Mouse (Mus musculus) liver, embryonic 14.5 days (tissue): ENCODE data around the gene Hdac11. TPM values are rescaled to one million over a fixed set of nuclear protein-coding genes. Genes with fewer than 3 reads are reported as not detected.

Source experiments
- ATAC-seq: fragments of 200-750 bp; cut with Nextera tagmentation; 2 replicates; pipeline ENCODE4 v1.8.0; 2017; ENCODE audit warnings: moderate number of reproducible peaks, mild to moderate bottlenecking, moderate library complexity; ENCODE audit not compliant: insufficient read depth
- DNase-seq, 3 experiments: peaks; one replicate each; pipeline ENCODE4 v3.0.0-alpha.2; 2012 to 2013; ENCODE audit warnings: low read depth in 3 of 3, low spot score in 3 of 3
- H3K27ac ChIP-seq: fragments of 300-500 bp; sonication (generic); 2 replicates; pipeline ENCODE4 v1.5.1; 2014; ENCODE audit warnings: moderate library complexity, mild to moderate bottlenecking, control low read depth, inconsistent platforms
- H3K27me3 ChIP-seq: fragments of 300-500 bp; sonication (generic); 2 replicates; pipeline ENCODE4 v1.6.1; 2014; ENCODE audit warnings: mild to moderate bottlenecking, low read length, moderate library complexity; ENCODE audit not compliant: control insufficient read depth, insufficient read depth
- H3K36me3 ChIP-seq: fragments of 300-500 bp; sonication (generic); replicated peaks from 2 replicates; pipeline ENCODE4 v1.6.1; 2014; ENCODE audit warnings: low read depth; ENCODE audit not compliant: control insufficient read depth, insufficient read depth
- H3K4me1 ChIP-seq, 2 experiments: fragments of 200-500 bp in 1 of 2; fragments of 300-500 bp in 1 of 2; sonication (generic) in 1 of 2; replicated peaks; 2 replicates each; pipeline ENCODE4 v1.6.1; 2012 to 2014; ENCODE audit warnings: antibody characterized with exemption in 1 of 2, inconsistent platforms in 1 of 2, low read length in 1 of 2; ENCODE audit not compliant: control insufficient read depth in 2 of 2, insufficient read depth in 2 of 2
- H3K4me2 ChIP-seq: fragments of 300-500 bp; sonication (generic); 2 replicates; pipeline ENCODE4 v1.6.1; 2014; ENCODE audit warnings: low read depth, mild to moderate bottlenecking, control low read depth, moderate library complexity
- H3K4me3 ChIP-seq, 2 experiments: fragments of 200-500 bp in 1 of 2; fragments of 300-500 bp in 1 of 2; sonication (generic) in 1 of 2; 2 replicates each; pipeline ENCODE4 v1.5.1; 2012 to 2014; ENCODE audit warnings: low read depth in 2 of 2, low read length in 2 of 2, mild to moderate bottlenecking in 2 of 2, control low read depth in 1 of 2, inconsistent platforms in 1 of 2, moderate library complexity in 1 of 2; ENCODE audit not compliant: insufficient read depth in 1 of 2
- H3K9ac ChIP-seq: fragments of 300-500 bp; sonication (generic); replicated peaks from 2 replicates; pipeline ENCODE4 v1.6.1; 2014; ENCODE audit warnings: mild to moderate bottlenecking, control low read depth, moderate library complexity
- H3K9me3 ChIP-seq: fragments of 300-500 bp; sonication (generic); 2 replicates; pipeline ENCODE4 v1.6.1; 2016; ENCODE audit warnings: low read length, mixed read lengths; ENCODE audit not compliant: control insufficient read depth
- CTCF ChIP-seq: IDR thresholded peaks from 2 replicates; pipeline ENCODE4 v1.5.1; 2016; ENCODE audit warnings: antibody characterized with exemption, low read depth, control low read depth
- EP300 ChIP-seq: IDR thresholded peaks from 2 replicates; pipeline ENCODE4 v1.6.1; 2016; ENCODE audit warnings: antibody characterized with exemption, low read depth
- WGBS: fragments of 180-500 bp; shearing (Covaris S2); extraction: QIAGEN DNeasy Blood & Tissue Kit; methylation state at CpG from one replicate; pipeline ENCODE4 v1.1.7; 2014; ENCODE audit not compliant: insufficient replicate concordance; 5-methylcytosine and 5-hydroxymethylcytosine counted together
- polyA plus RNA-seq, 2 experiments: library from polyadenylated mRNA; depleted of rRNA in 1 of 2; stranded (reverse) in 1 of 2; unstranded in 1 of 2; fragments of >200 nt; fragmentation: Nextera tagmentation in 1 of 2; extraction: Ambion mirVana in 1 of 2; gene quantifications; 2 replicates each; pipeline versions ENCODE4 v1.2.1 to v1.2.3; 2012 to 2014

Hdac11 gene
- polyA plus RNA-seq, 2 experiments, result 4.8 to 12.1 TPM

DNA sequence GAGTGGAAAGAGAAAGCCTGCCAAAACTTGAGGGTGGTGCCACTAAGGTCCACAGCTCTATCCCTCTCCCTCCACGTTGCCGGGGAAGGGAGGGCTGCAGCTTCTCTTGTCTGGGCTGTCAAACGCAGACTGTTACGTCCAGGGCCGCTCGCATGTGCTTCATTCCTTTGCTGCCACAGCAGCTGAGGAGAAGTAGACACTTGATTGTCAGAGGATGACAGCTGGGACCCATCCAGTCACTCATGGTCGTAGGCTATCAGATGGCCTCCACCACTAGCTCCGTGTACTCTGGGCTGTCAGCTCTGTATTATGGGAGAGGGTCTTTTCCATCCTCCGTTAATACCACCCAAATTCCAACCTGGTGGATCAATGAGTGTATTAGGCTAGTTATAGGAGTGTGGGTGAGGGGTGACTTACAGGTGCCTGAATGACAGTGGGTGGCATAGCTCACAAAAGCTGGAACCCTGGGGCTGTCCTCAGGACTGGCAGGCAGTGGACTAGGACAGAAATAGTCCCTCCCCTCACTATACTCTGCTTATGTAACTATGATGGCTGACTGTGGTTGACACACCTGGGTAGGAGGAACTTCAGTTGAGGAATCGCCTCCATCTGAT, 19.0 kb upstream of the Hdac11 start:
- Histone ChIP-seq H3K27ac (no peak overlapping the region), H3K9ac (no peak overlapping the region), H3K9me3 (no peaks in the 10 kb centered on the region), H3K36me3 (no peaks in the 10 kb centered on the region), H3K4me3 (no peak overlapping the region), H3K27me3 (no peaks in the 10 kb centered on the region), H3K4me1 (peaks cover 6 to 16% of the 10 kb centered on the region in 2 experiments), H3K4me2 (no peak overlapping the region)
- WGBS, result 59% methylated on average over 10 of the region's 10 CpGs
- ATAC-seq (no peak), DNase-seq (no peak)
- no peak for TF ChIP-seq CTCF
- no peak for TF ChIP-seq EP300

GRCm38 (mm10) chr6:91139846-91140245, 16.6 kb upstream of the Hdac11 start:
- H3K9me3 ChIP-seq, result no peaks in the 10 kb centered on the region
- no peaks in the 10 kb centered on the region for H3K27me3 ChIP-seq
- no peaks in the 10 kb centered on the region for H3K36me3 ChIP-seq
- H3K9ac ChIP-seq, result no peak overlapping the region
- TF ChIP-seq EP300, result no peak
- TF ChIP-seq CTCF, result peak; percentile 99
- DNase-seq (peak in 1 of 3 experiments; percentile 65), ATAC-seq (peak; percentile 70)
- no peak overlapping the region for H3K4me3 ChIP-seq
- H3K27ac ChIP-seq, result no peak overlapping the region
- WGBS, result 18% methylated on average over 4 of the region's 4 CpGs
- H3K4me2 ChIP-seq, result no peak overlapping the region
- H3K4me1 ChIP-seq, result peaks cover 18 to 27% of the 10 kb centered on the region in 2 experiments

GRCm38 (mm10) chr6:91145056-91145455, 11.4 kb upstream of the Hdac11 start:
- no peaks in the 10 kb centered on the region; the same call in 1 of the 2 replicates for H3K9me3 ChIP-seq
- 0 out of 2 replicates have a peak, but pooled peaks have one; percentile 34 for ATAC-seq
- 51% methylated on average over 3 of the region's 3 CpGs for WGBS
- H3K9ac ChIP-seq, result no peak overlapping the region
- H3K27me3 ChIP-seq, result peaks cover 7% of the 10 kb centered on the region
- H3K4me2 ChIP-seq, result no peak overlapping the region
- no peak overlapping the region for H3K27ac ChIP-seq
- no peak overlapping the region for H3K4me3 ChIP-seq
- H3K4me1 ChIP-seq, result peaks cover 18 to 20% of the 10 kb centered on the region in 2 experiments
- TF ChIP-seq EP300 (no peak), CTCF (peak; percentile 14; the same call in 1 of the 2 replicates)
- no peaks in the 10 kb centered on the region for H3K36me3 ChIP-seq
- no peak for DNase-seq

GRCm38 (mm10) chr6:91145572-91145971, 10.9 kb upstream of the Hdac11 start:
- Histone ChIP-seq H3K27ac (no peak overlapping the region), H3K9ac (no peak overlapping the region), H3K36me3 (no peaks in the 10 kb centered on the region), H3K9me3 (no peaks in the 10 kb centered on the region; the same call in 1 of the 2 replicates), H3K27me3 (peaks cover 7% of the 10 kb centered on the region), H3K4me2 (no peak overlapping the region), H3K4me1 (peaks cover 18 to 20% of the 10 kb centered on the region in 2 experiments), H3K4me3 (no peak overlapping the region)
- ATAC-seq, result no peak
- no peak for DNase-seq
- TF ChIP-seq CTCF (no peak), EP300 (no peak)
- WGBS, result 71% methylated on average over 5 of the region's 5 CpGs

DNA sequence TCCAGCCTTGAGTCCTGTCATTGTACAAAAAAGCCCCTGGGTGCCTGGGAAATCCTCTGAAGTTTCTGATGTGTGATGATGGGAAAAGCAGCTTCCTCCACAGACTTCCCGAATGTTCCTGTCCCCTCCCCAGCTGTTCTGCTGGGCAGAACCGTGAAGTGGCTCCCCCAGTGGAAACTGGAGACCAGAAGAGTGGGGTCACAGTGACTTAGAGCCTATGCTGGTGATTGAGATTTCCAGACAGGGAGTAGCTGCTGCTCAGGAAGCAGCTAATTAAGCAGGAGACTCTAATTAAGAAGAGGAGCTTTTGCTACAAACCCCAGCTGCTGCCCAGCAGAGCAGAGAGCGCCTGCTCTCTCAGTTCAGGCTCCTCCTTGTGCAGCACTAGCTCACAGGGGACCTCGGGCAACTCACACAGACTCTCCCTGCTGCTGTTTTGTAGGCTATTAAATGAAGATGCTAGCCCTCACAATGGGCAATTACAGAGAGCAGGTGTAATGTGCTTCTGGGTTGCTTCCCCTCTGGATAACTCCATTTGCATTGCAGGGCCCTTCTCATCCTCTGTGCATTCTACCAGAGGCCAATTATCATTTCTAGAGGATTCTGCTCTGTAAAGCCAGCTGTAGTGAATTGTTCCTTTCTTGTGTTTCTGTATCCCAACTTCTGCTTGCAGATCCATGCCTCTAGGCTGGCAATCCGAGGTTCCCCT, 9.9 kb upstream of the Hdac11 start:
- TF ChIP-seq EP300, result no peak
- no peak for TF ChIP-seq CTCF
- no peak overlapping the region for H3K9ac ChIP-seq
- ATAC-seq (no peak), DNase-seq (no peak)
- no peak overlapping the region for H3K4me3 ChIP-seq
- no peaks in the 10 kb centered on the region for H3K36me3 ChIP-seq
- 31% methylated on average over 5 of the region's 5 CpGs for WGBS
- H3K4me1 ChIP-seq, result peaks cover 21 to 25% of the 10 kb centered on the region in 2 experiments
- no peak overlapping the region for H3K27ac ChIP-seq
- H3K27me3 ChIP-seq, result peaks cover 7% of the 10 kb centered on the region
- H3K4me2 ChIP-seq, result no peak overlapping the region
- no peaks in the 10 kb centered on the region; the same call in 1 of the 2 replicates for H3K9me3 ChIP-seq
